ENCODE assay signal across 10 mouse cellular contexts in the genomic region with DNA sequence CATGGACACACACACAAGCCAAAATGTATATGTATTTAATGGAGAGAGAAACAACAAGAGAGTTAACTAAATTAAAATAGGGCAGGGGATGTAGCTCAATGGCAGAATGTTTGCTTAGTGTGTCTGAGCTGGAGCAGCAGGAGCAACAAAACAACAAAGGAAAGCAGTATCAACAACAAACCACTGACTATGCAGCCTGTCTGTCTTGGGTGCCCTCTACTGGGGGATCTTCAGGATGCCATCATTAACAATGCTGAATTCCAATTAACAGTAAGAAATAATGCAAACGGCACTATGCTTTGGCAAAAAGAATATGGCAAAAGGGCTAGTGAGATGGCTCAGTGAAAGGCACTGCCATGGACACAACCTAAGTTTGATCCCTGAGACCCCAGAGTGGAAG. TPM values are rescaled to one million over a fixed set of nuclear protein-coding genes. Genes with fewer than 3 reads are reported as not detected.
DNase-seq lines count a peak whose midpoint lies in the region; ATAC-seq lines count a peak whose summit lies in the region.
"Had no signal": no experiment of that assay in that cellular context is flagged by ENCODE, and none has a peak within 500 bp of the region (broad histone marks: within the 10 kb centered on the region; RNA-seq: fewer than 3 reads in every experiment).

No protein-coding gene starts in this region.

- H3K27ac ChIP-seq in liver, embryonic 11.5 days (ENCODE audit: low read depth, low read length) = no peak overlapping the region
- peak overlapping the region; percentile 40; the same call in 1 of the 2 replicates for H3K27ac ChIP-seq in liver, embryonic 12.5 days
- H3K27ac ChIP-seq: limb, embryonic 13.5 days had no signal

- ATAC-seq in liver, embryonic 11.5 days (replicated peaks; ENCODE audit: low FRiP score) = no peak
- ATAC-seq in liver, embryonic 12.5 days = no peak

- WGBS in liver, embryonic 11.5 days = 45% methylated on average over 1 of the region's 1 CpGs
- WGBS in liver, embryonic 12.5 days (ENCODE audit: insufficient replicate concordance) = 59% methylated on average over 1 of the region's 1 CpGs

- no peak overlapping the region for H3K4me2 ChIP-seq in liver, embryonic 11.5 days
- no peak overlapping the region for H3K4me2 ChIP-seq in liver, embryonic 12.5 days
- H3K4me2 ChIP-seq: limb, embryonic 13.5 days had no signal

- H3K27me3 ChIP-seq in liver, embryonic 11.5 days (replicated peaks; ENCODE audit: control insufficient read depth, insufficient read depth, low read length) = no peaks in the 10 kb centered on the region
- no peaks in the 10 kb centered on the region for H3K27me3 ChIP-seq in liver, embryonic 12.5 days (replicated peaks)
- H3K27me3 ChIP-seq: limb, embryonic 13.5 days had no signal

- no peaks in the 10 kb centered on the region for H3K4me1 ChIP-seq in liver, embryonic 11.5 days (replicated peaks; ENCODE audit: control insufficient read depth, insufficient read depth, low read length)
- H3K4me1 ChIP-seq in liver, embryonic 12.5 days = no peaks in the 10 kb centered on the region
- H3K4me1 ChIP-seq: limb, embryonic 13.5 days had no signal

- no peaks in the 10 kb centered on the region for H3K9me3 ChIP-seq in liver, embryonic 11.5 days (ENCODE audit: control insufficient read depth, low read length)
- no peaks in the 10 kb centered on the region for H3K9me3 ChIP-seq in liver, embryonic 12.5 days (replicated peaks)
- H3K9me3 ChIP-seq: limb, embryonic 13.5 days had no signal

- intact Hi-C loops in heart, postnatal 36 days (cut with DNase I) = loop anchor here (1.0 to 5.0 kb wide), 2 partner anchors 108 to 180 kb away; no protein-coding TSS in a partner anchor

- H3K36me3 ChIP-seq in liver, embryonic 11.5 days (ENCODE audit: control insufficient read depth, insufficient read depth, low read length) = no peaks in the 10 kb centered on the region
- 0 out of 2 replicates have a peak, but pooled peaks cover 2% of the 10 kb centered on the region for H3K36me3 ChIP-seq in liver, embryonic 12.5 days

- no peak overlapping the region for H3K9ac ChIP-seq in liver, embryonic 11.5 days (ENCODE audit: low read depth, low read length)
- no peak overlapping the region for H3K9ac ChIP-seq in liver, embryonic 12.5 days
- H3K9ac ChIP-seq: limb, embryonic 13.5 days had no signal

- DNase-seq in liver = peak; percentile 54
- DNase-seq in liver, embryonic 11.5 days (ENCODE audit: low spot score) = no peak
- DNase-seq in Muller cell, postnatal 12 days (ENCODE audit: inconsistent ontology term) = peak; percentile 19
- DNase-seq in cerebellum, adult 9-10 months = peak; percentile 37
- DNase-seq in heart, postnatal 36 days = peak; percentile 11 to 15
- peak; percentile 29 for DNase-seq in right cerebral cortex, postnatal 25 days
- no peak for DNase-seq in ovary, postnatal 36 days (ENCODE audit: low spot score)

- H3K4me3 ChIP-seq in liver, embryonic 11.5 days (ENCODE audit: low read depth, low read length) = no peak overlapping the region
- no peak overlapping the region for H3K4me3 ChIP-seq in liver, embryonic 12.5 days
- H3K4me3 ChIP-seq: erythroblast, embryonic 14.5 days; limb, embryonic 13.5 days had no signal

RNA-seq across cellular contexts. Expression of gene Rad51c, which starts 10.9 kb away (rescaled TPM):
- 5.0 and 5.5 TPM in 2 replicates for polyA plus RNA-seq in liver, embryonic 11.5 days (2014; fragmentation: Nextera tagmentation; extraction: Ambion mirVana)
- total RNA-seq in heart, postnatal 36 days (2021) = 1 to 10 TPM; 1.1 to 1.3 TPM
- 5.0 and 5.9 TPM in 2 replicates for polyA plus RNA-seq in liver, embryonic 12.5 days (2016; fragmentation: Nextera tagmentation; extraction: Ambion mirVana)

RNA-seq across cellular contexts. Expression of gene Tex14, which starts 11.0 kb away (rescaled TPM):
- 0.32 and 0.48 TPM in 2 replicates for polyA plus RNA-seq in liver, embryonic 11.5 days (2014; fragmentation: Nextera tagmentation; extraction: Ambion mirVana)
- total RNA-seq in heart, postnatal 36 days (2021) = under 1 TPM in 1 of 2 experiments, not detected in 1; 0.33 TPM
- not detected in 2 replicates for polyA plus RNA-seq in liver, embryonic 12.5 days (2016; fragmentation: Nextera tagmentation; extraction: Ambion mirVana)
- polyA plus RNA-seq: erythroblast, embryonic 14.5 days had no signal

RNA-seq across cellular contexts. Expression of gene Ppm1e, which starts 35.0 kb away (rescaled TPM):
- 1.9 and 2.6 TPM in 2 replicates for polyA plus RNA-seq in liver, embryonic 11.5 days (2014; fragmentation: Nextera tagmentation; extraction: Ambion mirVana)
- total RNA-seq in heart, postnatal 36 days (2021) = 1 to 10 TPM; 7.7 to 7.8 TPM
- polyA plus RNA-seq in liver, embryonic 12.5 days (2016; fragmentation: Nextera tagmentation; extraction: Ambion mirVana) = 2.9 and 3.4 TPM in 2 replicates

Comparison
In these comparisons a context has a peak if more than half of its experiments do, and no peak if none do; other contexts are left out.
1. DNase-seq: peak in liver (single experiment), Muller cell, postnatal 12 days (single experiment), cerebellum, adult 9-10 months (single experiment), heart, postnatal 36 days (2 of 2) and right cerebral cortex, postnatal 25 days (single experiment); none in liver, embryonic 11.5 days (single experiment) and ovary, postnatal 36 days (single experiment).